Mouse (Mus musculus) heart, postnatal 0 days (tissue): ENCODE measurements around the gene Gpi1. TPM values are rescaled to one million over a fixed set of nuclear protein-coding genes. Genes with fewer than 3 reads are reported as not detected.

Experiments used
- ATAC-seq: fragments of 200-750 bp; cut with Nextera tagmentation; 2 replicates; pipeline ENCODE4 v1.8.0; 2017; ENCODE audit warnings: low read depth, moderate number of reproducible peaks, moderate library complexity; ENCODE audit not compliant: insufficient read depth
- DNase-seq: peaks from one replicate; pipeline ENCODE4 v3.0.0-alpha.2; 2016; ENCODE audit warnings: low spot score
- H3K27ac ChIP-seq: fragments of 300-500 bp; sonication (generic); 2 replicates; pipeline ENCODE4 v1.5.1; 2014; ENCODE audit warnings: low read depth, mild to moderate bottlenecking
- H3K27me3 ChIP-seq: fragments of 300-500 bp; sonication (generic); 2 replicates; pipeline ENCODE4 v1.6.1; 2014; ENCODE audit warnings: low read length, mixed read lengths; ENCODE audit not compliant: control insufficient read depth, insufficient read depth
- H3K36me3 ChIP-seq: fragments of 300-500 bp; sonication (generic); replicated peaks from 2 replicates; pipeline ENCODE4 v1.6.1; 2014; ENCODE audit warnings: low read length, mixed read lengths; ENCODE audit not compliant: control insufficient read depth, insufficient read depth
- H3K4me1 ChIP-seq: fragments of 300-500 bp; sonication (generic); 2 replicates; pipeline ENCODE4 v1.6.1; 2014; ENCODE audit warnings: antibody characterized with exemption; ENCODE audit not compliant: control insufficient read depth, insufficient read depth
- H3K4me2 ChIP-seq: fragments of 300-500 bp; sonication (generic); 2 replicates; pipeline ENCODE4 v1.6.1; 2014; ENCODE audit warnings: low read depth, mild to moderate bottlenecking, low read length, moderate library complexity
- H3K4me3 ChIP-seq: fragments of 300-500 bp; sonication (generic); 2 replicates; pipeline ENCODE4 v1.5.1; 2014; ENCODE audit warnings: low read depth, low read length
- H3K9ac ChIP-seq: fragments of 300-500 bp; sonication (generic); replicated peaks from 2 replicates; pipeline ENCODE4 v1.6.1; 2014; ENCODE audit warnings: low read depth, low read length, mixed read lengths
- H3K9me3 ChIP-seq: fragments of 300-500 bp; sonication (generic); replicated peaks from 2 replicates; pipeline ENCODE4 v1.6.1; 2016; ENCODE audit warnings: low read length; ENCODE audit not compliant: control insufficient read depth
- CTCF ChIP-seq: IDR thresholded peaks from 2 replicates; pipeline ENCODE4 v1.5.1; 2016; ENCODE audit warnings: antibody characterized with exemption, control low read depth, low read depth
- EP300 ChIP-seq: IDR thresholded peaks from 2 replicates; pipeline ENCODE4 v1.6.1; 2016; ENCODE audit warnings: antibody characterized with exemption, low read depth
- WGBS: fragments of 180-500 bp; shearing (Covaris S2); extraction: QIAGEN DNeasy Blood & Tissue Kit; methylation state at CpG from one replicate; pipeline ENCODE4 v1.1.7; 2014; 5-methylcytosine and 5-hydroxymethylcytosine counted together
- polyA plus RNA-seq: library from polyadenylated mRNA; unstranded; fragments of >200 nt; fragmentation: Nextera tagmentation; extraction: Ambion mirVana; gene quantifications from 2 replicates; pipeline ENCODE4 v1.2.1, GENCODE M21; 2015
- total RNA-seq: library from RNA; depleted of rRNA; stranded (reverse); fragments of >200 nt; gene quantifications from 2 replicates; pipeline ENCODE4 v1.2.3, GENCODE M21; 2014; ENCODE audit warnings: low replicate concordance

Gpi1 gene
- total and polyA plus RNA-seq, 2 experiments from 2014 or later, result 618 to 645 TPM

DNA sequence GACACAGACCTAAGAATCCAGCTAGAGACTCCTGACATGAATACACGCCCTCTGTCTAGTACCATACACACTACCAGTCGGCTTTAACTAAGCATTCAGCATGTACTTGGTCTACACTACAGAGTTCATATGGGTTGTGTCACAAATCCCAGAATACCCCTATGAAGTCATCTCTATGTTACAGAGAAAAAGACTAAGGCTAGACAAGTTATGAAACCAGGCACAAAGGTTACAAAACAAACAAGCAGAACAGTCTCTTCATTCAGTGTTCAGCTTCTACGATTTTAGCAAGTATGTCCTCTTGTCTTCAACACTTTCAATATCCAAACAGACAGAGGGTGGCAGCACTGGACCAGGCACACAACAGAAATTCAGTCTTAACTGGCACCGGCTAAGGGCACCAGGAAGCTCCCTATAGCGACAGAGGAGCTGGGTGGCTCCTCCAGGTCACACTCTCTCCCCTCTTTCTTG is 35.8 kb upstream of the Gpi1 start:
- peak; percentile 80 for ATAC-seq

DNA sequence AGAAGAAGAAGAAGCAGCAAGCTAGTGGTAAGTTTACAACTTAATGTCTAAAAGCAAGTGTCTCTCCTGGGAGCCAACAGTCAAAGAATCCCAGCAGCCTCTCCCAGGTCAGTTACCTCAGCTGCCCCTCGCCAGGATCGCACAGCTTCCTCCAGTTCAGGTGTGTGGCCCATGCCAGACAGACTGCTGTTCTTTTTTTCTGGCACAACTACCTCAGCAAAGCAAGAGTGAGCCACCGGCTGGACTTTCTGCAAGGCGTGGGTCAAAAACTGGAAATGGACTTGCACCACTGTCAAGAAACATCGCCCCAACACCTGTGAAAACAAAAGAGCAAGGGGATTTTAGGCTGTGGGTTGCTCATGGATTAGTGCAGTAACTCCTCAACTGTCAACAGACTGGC is 33.3 kb upstream of the Gpi1 start:
- ATAC-seq, result no peak

More for the DNA sequence above, 35.8 kb upstream of the Gpi1 start:
- Histone ChIP-seq H3K36me3 (peaks cover 25% of the 10 kb centered on the region), H3K4me2 (peak overlapping the region; percentile 8; the same call in 1 of the 2 replicates), H3K27me3 (no peaks in the 10 kb centered on the region), H3K9me3 (no peaks in the 10 kb centered on the region), H3K4me1 (peaks cover 34% of the 10 kb centered on the region), H3K4me3 (no peak overlapping the region), H3K27ac (peak overlapping the region; percentile 78), H3K9ac (0 out of 2 replicates have a peak overlapping the region, but pooled peaks have one; percentile 15)
- TF ChIP-seq EP300 (no peak), CTCF (peak; percentile 86)
- WGBS, result 18% methylated on average over 5 of the region's 5 CpGs
- peak; percentile 89 for DNase-seq

DNA sequence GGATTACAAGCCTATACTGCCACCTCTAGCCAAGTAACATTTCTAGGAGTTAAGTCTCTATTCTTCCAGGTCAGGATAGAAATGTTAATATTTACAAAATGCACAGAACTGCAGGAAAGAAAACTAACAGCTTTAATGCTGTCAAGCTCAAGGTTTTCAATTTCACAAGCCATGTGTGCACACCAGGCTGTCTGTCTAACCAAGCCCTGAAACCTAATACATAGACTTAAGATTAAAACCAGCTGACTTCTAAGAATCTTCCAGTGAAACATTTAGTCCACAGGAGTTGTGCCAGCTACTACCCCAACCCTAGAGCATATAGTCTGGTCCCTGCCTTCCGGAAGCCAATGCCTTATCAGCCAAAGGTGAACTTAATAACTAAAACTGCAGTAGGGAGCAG is 28.3 kb upstream of the Gpi1 start:
- Histone ChIP-seq H3K9me3 (no peaks in the 10 kb centered on the region), H3K4me3 (no peak overlapping the region), H3K4me1 (no peaks in the 10 kb centered on the region), H3K27ac (no peak overlapping the region), H3K27me3 (no peaks in the 10 kb centered on the region), H3K36me3 (peaks cover 84% of the 10 kb centered on the region), H3K9ac (no peak overlapping the region), H3K4me2 (no peak overlapping the region)
- TF ChIP-seq CTCF (no peak), EP300 (no peak)
- DNase-seq (no peak), ATAC-seq (no peak)
- WGBS, result 87% methylated on average over 1 of the region's 1 CpGs

More for the DNA sequence above, 33.3 kb upstream of the Gpi1 start:
- Histone ChIP-seq H3K4me2 (no peak overlapping the region), H3K9me3 (no peaks in the 10 kb centered on the region), H3K4me1 (peaks cover 25% of the 10 kb centered on the region), H3K27ac (no peak overlapping the region), H3K9ac (no peak overlapping the region), H3K4me3 (no peak overlapping the region), H3K27me3 (no peaks in the 10 kb centered on the region), H3K36me3 (peaks cover 37% of the 10 kb centered on the region)
- DNase-seq, result no peak
- 90% methylated on average over 5 of the region's 5 CpGs for WGBS
- TF ChIP-seq CTCF (no peak), EP300 (no peak)

DNA sequence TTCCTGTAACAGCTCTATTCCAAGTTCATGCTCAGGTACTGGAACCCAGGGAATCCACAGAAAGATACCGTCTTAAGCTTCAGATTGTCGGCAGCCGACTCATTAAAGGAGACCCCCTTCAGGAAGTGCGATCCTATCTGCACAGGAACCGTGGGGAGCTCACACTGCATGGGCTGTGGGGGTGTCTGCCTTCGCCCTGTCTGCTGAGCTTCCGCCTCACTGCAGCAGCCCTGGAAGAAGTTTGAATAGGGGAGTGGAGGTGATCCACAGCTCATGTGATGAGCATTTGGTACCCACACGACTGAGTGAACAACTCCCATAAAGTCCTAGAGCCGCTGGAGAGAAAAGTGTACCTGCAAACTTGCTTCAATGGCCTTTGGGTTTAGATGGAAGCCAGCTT is 27.1 kb upstream of the Gpi1 start:
- H3K9me3 ChIP-seq, result no peaks in the 10 kb centered on the region
- WGBS, result 62% methylated on average over 9 of the region's 9 CpGs
- no peak overlapping the region for H3K4me3 ChIP-seq
- H3K36me3 ChIP-seq, result peaks cover 83% of the 10 kb centered on the region
- TF ChIP-seq EP300 (no peak), CTCF (no peak)
- H3K27ac ChIP-seq, result peak overlapping the region; percentile 53
- H3K4me1 ChIP-seq, result no peaks in the 10 kb centered on the region
- H3K4me2 ChIP-seq, result no peak overlapping the region
- H3K9ac ChIP-seq, result no peak overlapping the region
- ATAC-seq, result no peak
- no peak for DNase-seq
- no peaks in the 10 kb centered on the region for H3K27me3 ChIP-seq

DNA sequence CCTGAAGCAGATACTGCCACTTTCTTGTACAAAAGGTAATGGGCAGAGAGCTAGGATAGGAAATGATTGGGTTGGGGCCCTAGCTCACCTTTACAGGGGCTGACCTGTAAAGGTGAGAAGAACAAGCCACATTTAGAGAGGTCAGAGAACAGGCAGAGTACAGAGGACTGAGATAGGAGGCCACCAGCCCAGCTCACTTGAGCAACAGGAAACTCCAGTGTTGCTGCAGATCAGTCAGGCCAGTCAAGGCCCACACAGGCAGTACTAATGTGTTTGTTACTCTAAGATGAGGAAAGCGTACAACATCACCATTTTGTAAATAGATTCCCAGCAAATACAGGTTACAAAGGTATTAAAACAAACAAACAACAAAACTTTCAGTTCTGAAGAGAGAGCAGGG is 25.8 kb upstream of the Gpi1 start:
- no peak overlapping the region for H3K4me3 ChIP-seq
- no peak overlapping the region for H3K9ac ChIP-seq
- no peaks in the 10 kb centered on the region for H3K27me3 ChIP-seq
- 83% methylated on average over 1 of the region's 1 CpGs for WGBS
- H3K27ac ChIP-seq, result peak overlapping the region; percentile 79
- ATAC-seq (no peak), DNase-seq (no peak)
- peaks cover 72% of the 10 kb centered on the region for H3K36me3 ChIP-seq
- no peaks in the 10 kb centered on the region for H3K4me1 ChIP-seq
- no peak overlapping the region for H3K4me2 ChIP-seq
- no peaks in the 10 kb centered on the region for H3K9me3 ChIP-seq
- no peak for TF ChIP-seq EP300

DNA sequence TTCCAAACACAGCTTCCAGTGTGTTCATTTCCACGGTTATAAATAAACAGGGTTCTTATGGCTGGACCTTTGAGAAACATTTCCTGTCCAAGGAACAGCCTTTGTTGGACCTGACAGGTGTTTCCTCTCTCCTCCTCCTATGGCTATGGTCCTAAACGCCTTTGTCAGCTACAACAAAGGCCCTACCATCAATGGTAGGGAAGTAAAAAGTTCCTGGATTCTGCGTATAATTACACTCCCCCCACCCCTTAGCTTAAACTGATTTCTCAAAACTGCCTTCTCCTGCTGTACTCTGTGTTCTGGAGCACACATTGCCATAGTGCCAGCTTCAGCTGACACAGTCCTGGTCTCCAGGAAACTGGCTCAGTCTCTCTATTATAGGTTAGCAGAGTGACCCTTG is 25.0 kb upstream of the Gpi1 start:
- Histone ChIP-seq H3K4me3 (no peak overlapping the region), H3K27ac (peak overlapping the region; percentile 79), H3K9ac (no peak overlapping the region), H3K36me3 (peaks cover 76% of the 10 kb centered on the region), H3K4me1 (no peaks in the 10 kb centered on the region), H3K9me3 (no peaks in the 10 kb centered on the region), H3K4me2 (no peak overlapping the region), H3K27me3 (no peaks in the 10 kb centered on the region)
- WGBS, result 58% methylated on average over 3 of the region's 3 CpGs
- DNase-seq (peak; percentile 26), ATAC-seq (peak; percentile 74; the same call in 1 of the 2 replicates)
- TF ChIP-seq CTCF (no peak), EP300 (peak; percentile 89)
